Mouse (Mus musculus) lung, postnatal 14 days (tissue): ENCODE measurements at regions not wholly inside any gene's neighbourhood (a gene's known extent, or its start where the extent isn't known, plus 50 kb on each side); places are given as distances from the start of the nearest gene placed in this dataset.
A peak's percentile ranks its signal among the peaks of the same experiment; 100 is the strongest.
"Not testable (repeated sequence)": the region's sequence is repeated elsewhere in the genome, so short reads cannot be mapped to it uniquely, and the experiment has no call there.

Experiments
- DNase-seq: peaks from one replicate; pipeline ENCODE4 v3.0.0; 2021

GRCm38 (mm10) chr16:76509109-76509650, 135.6 kb upstream of the Nrip1 start:
- no peak for DNase-seq

- DNase-seq, result peak; percentile 53
Measured at GRCm38 (mm10) chr16:76507191-76507746, 133.6 kb upstream of the Nrip1 start.

- no peak for DNase-seq
Measured at GRCm38 (mm10) chr16:76506240-76506639, 132.6 kb upstream of the Nrip1 start.

GRCm38 (mm10) chr16:76499686-76500400, 126.2 kb upstream of the Nrip1 start:
- no peak for DNase-seq

GRCm38 (mm10) chr16:76498233-76498632, 124.6 kb upstream of the Nrip1 start:
- no peak for DNase-seq

GRCm38 (mm10) chr16:76497041-76497808, 123.6 kb upstream of the Nrip1 start:
- DNase-seq, result no peak

GRCm38 (mm10) chr16:76483419-76483818, 109.8 kb upstream of the Nrip1 start:
- DNase-seq, result no peak

- no peak for DNase-seq
Measured at GRCm38 (mm10) chr16:76481966-76482365, 108.3 kb upstream of the Nrip1 start.

- DNase-seq, result no peak
Measured at GRCm38 (mm10) chr16:76477474-76477873, 103.8 kb upstream of the Nrip1 start.

- no peak for DNase-seq
Measured at GRCm38 (mm10) chr16:76474481-76474880, 100.9 kb upstream of the Nrip1 start.

GRCm38 (mm10) chr16:76472386-76472785, 98.8 kb upstream of the Nrip1 start:
- DNase-seq, result no peak

- DNase-seq, result no peak
Measured at GRCm38 (mm10) chr16:76471081-76471480, 97.5 kb upstream of the Nrip1 start.

GRCm38 (mm10) chr16:76459521-76459920, 85.9 kb upstream of the Nrip1 start:
- DNase-seq, result no peak

GRCm38 (mm10) chr16:76456300-76456599, 82.6 kb upstream of the Nrip1 start:
- not testable (repeated sequence) for DNase-seq

GRCm38 (mm10) chr16:76455499-76456299, 82.1 kb upstream of the Nrip1 start:
- no peak for DNase-seq

GRCm38 (mm10) chr16:76454741-76455465, 81.3 kb upstream of the Nrip1 start:
- peak; percentile 40 for DNase-seq

GRCm38 (mm10) chr16:76453457-76454200, 80.0 kb upstream of the Nrip1 start:
- peak; percentile 35 for DNase-seq

GRCm38 (mm10) chr16:76448773-76449172, 75.1 kb upstream of the Nrip1 start:
- DNase-seq, result no peak

- DNase-seq, result no peak
Measured at GRCm38 (mm10) chr16:76447033-76447432, 73.4 kb upstream of the Nrip1 start.

GRCm38 (mm10) chr16:76444668-76445067, 71.0 kb upstream of the Nrip1 start:
- DNase-seq, result no peak

- no peak for DNase-seq
Measured at GRCm38 (mm10) chr16:76442635-76443034, 69.0 kb upstream of the Nrip1 start.
